Mouse (Mus musculus) kidney, adult 2 months (tissue): ENCODE results near the gene Kif27. TPM values are rescaled to one million over a fixed set of nuclear protein-coding genes. Genes with fewer than 3 reads are reported as not detected.
"Not testable (repeated sequence)": the region's sequence is repeated elsewhere in the genome, so short reads cannot be mapped to it uniquely, and the experiment has no call there.

Source experiments
- DNase-seq: peaks from one replicate; pipeline ENCODE4 v3.0.0; 2021
- H3K27ac ChIP-seq: fragments of 200-500 bp; 2 replicates; pipeline ENCODE4 v1.5.1; 2012; ENCODE audit warnings: low read depth, low read length, control low read depth, inconsistent platforms; ENCODE audit not compliant: insufficient read depth
- H3K27me3 ChIP-seq: fragments of 200-500 bp; replicated peaks from 2 replicates; pipeline ENCODE4 v1.6.1; 2012; ENCODE audit warnings: mild to moderate bottlenecking, moderate library complexity, low read length, inconsistent platforms; ENCODE audit not compliant: control insufficient read depth, insufficient read depth
- H3K36me3 ChIP-seq: fragments of 200-500 bp; 2 replicates; pipeline ENCODE4 v1.6.1; 2012; ENCODE audit warnings: mild to moderate bottlenecking, moderate library complexity, low read length, inconsistent platforms; ENCODE audit not compliant: control insufficient read depth, insufficient read depth
- H3K4me1 ChIP-seq: fragments of 200-500 bp; 2 replicates; pipeline ENCODE4 v1.6.1; 2011; ENCODE audit warnings: low read length; ENCODE audit not compliant: control insufficient read depth, insufficient read depth
- H3K4me3 ChIP-seq: fragments of 200-500 bp; 2 replicates; pipeline ENCODE4 v1.5.1; 2011; ENCODE audit warnings: mild to moderate bottlenecking, low read depth, low read length, control low read depth; ENCODE audit not compliant: insufficient read depth
- CTCF ChIP-seq: fragments of 200-500 bp; conservative IDR thresholded peaks from 2 replicates; pipeline ENCODE4 v1.5.1; 2011; ENCODE audit warnings: low read depth, mild to moderate bottlenecking, control low read depth, low read length, moderate library complexity, mixed read lengths; ENCODE audit not compliant: insufficient read depth, insufficient read length
- POLR2A ChIP-seq: fragments of 200-500 bp; IDR thresholded peaks from one replicate; pipeline ENCODE4 v1.6.1; 2011; ENCODE audit warnings: low read depth, low read length, control low read depth
- WGBS: fragments of 180-500 bp; shearing (Covaris S2); methylation state at CpG from one replicate; pipeline ENCODE4 v1.1.7; 2018; 5-methylcytosine and 5-hydroxymethylcytosine counted together
- polyA plus RNA-seq: library from polyadenylated mRNA; depleted of rRNA; stranded (reverse); fragments of >200 nt; gene quantifications from 2 replicates; pipeline ENCODE4 v1.2.3, GENCODE M21; 2012; rRNA removed

Gene Kif27
- 0.22 and 0.31 TPM in 2 replicates for polyA plus RNA-seq

DNA sequence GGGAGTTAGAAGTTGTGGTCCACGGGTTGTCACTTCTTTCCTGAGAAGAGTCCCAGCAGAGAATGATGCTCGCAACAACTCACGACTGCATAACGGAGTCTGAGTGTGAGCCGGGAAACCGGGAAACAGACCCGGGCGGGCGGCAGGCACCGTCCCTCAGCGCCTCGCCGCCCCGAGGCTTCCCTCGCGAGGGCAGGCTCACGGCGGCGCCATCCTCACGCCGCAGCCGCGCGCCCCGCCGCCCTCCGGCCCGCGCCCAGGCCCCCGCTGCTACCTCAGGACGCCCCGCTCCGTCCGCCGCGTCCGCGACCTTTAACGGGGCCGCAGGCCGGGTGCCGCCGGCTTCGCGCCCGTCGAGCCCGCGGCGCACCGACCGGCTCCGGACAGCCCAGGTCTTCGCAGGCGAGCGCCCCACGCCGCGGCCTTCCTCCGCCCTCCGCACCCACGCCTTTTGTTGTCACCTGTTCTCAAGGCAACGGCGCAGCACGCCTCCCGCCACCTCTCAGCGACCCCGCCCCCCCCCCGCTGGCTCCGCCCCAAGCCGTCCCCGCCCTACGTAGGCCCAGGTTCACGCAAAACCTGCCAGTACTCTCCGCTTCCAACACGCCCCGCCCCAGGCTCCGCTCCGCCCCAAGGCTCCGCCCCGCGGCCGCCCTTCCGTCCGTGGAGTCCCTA lies at the start of gene Kif27:
Gene Kif27, minus strand, starts transcription at position 494 of the 675 bp plus-strand sequence.
- no peak for TF ChIP-seq CTCF
- no peak for TF ChIP-seq POLR2A
- H3K36me3 ChIP-seq = no peaks in the 10 kb centered on the region
- H3K27me3 ChIP-seq = no peaks in the 10 kb centered on the region
- WGBS = 2% methylated on average over 81 of the region's 85 CpGs
- peak within 1 kb of the TSS; percentile 21; the same call in 1 of the 2 replicates for H3K27ac ChIP-seq
- DNase-seq = peak; percentile 93
- peak within 1 kb of the TSS; percentile 49 for H3K4me3 ChIP-seq
- 0 out of 2 replicates have a peak, but pooled peaks cover 2% of the 10 kb centered on the region for H3K4me1 ChIP-seq

DNA sequence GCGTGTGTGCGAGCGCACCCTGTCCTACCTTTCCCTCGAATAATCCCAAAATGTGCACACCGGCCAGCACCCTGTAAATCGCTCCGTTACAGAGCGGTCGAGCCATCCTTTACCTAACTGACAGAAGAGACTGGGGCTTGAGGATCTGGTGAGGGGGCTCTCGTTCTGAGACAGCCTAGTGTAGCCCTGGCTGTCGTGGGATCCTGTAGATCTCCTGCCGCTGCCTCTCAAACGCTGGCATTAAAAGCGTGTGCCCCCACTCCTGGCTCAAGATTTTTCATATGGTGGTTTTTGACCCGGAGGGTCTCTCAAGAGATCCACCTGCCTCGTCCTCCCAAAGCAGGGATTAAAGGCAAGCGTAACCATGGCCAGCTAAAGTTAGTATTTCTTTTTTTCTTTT lies 44.3 kb upstream of the Kif27 start, which contains the start of gene Hnrnpk:
Gene Hnrnpk, minus strand, starts transcription at position 101 of the 400 bp plus-strand sequence.
- 5% methylated on average over 17 of the region's 17 CpGs for WGBS
- Histone ChIP-seq H3K27ac (peak within 1 kb of the TSS; percentile 99), H3K4me3 (peak within 1 kb of the TSS; percentile 73)
- DNase-seq, H3K4me1 ChIP-seq, H3K36me3 ChIP-seq, H3K27me3 ChIP-seq: not testable (repeated sequence)

DNA sequence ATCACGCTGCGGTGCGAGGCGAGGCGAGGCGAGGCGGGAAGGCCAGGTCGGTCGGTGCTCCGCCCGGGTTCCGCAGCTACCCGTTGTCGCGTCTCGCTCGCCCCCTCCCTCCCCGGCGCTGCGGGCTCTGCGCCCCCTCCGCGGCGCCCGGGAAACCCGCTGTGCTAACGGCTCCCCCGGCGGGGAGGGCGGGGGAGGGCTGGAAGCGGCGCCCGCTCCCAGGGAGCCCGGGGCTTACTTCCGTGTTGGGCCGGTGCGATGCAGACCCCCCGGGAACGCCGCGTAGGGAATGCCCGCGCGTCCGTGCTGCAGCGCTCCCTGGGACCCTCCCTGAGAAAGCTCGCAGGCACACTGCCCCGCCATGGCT lies 43.8 kb upstream of the Kif27 start:
- Histone ChIP-seq H3K27ac (peak overlapping the region; percentile 87), H3K4me3 (peak overlapping the region; percentile 73), H3K36me3 (peaks cover 3% of the 10 kb centered on the region; the same call in 1 of the 2 replicates), H3K4me1 (no peaks in the 10 kb centered on the region; the same call in 1 of the 2 replicates), H3K27me3 (no peaks in the 10 kb centered on the region)
- under 1% methylated on average over 42 of the region's 48 CpGs for WGBS
- DNase-seq = no peak
- no peak for TF ChIP-seq CTCF
- no peak for TF ChIP-seq POLR2A

DNA sequence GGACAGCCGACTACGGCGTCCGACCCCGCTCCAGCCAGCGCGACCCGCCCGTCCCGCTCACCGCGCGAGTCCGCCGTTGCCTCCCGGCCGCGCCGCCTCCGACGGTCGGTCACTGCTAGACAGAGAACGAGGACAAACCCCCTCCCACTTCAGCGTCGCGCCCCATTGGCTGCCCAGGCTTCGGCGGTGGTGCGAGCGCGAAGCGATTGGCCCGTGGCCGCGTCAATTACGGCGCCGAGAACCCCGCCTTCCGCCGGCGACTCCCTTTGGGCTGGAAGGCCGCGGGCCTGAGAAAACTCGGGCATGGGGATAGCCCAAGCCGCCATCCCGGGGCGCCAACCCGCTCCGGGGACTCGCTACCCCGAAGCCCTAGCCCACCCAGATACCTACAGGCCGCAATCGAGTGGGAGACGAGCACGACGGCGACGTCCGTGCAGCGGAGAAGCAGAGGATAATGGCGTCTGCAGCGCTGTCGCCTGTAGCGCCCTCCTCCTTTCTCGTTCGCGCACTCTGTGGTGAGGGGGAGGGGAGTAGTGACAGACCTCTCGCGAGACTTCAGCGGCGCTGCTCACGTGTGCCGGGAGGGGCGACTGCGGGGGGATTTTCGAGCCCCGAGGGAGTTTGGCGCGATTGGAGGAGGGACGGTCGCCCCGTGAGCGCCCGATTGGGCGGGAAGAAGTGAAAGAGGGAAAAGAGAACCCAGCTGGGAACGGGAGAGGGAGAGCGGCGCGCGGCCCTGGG lies 43.3 kb upstream of the Kif27 start, which contains the start of gene Rmi1:
Gene Rmi1, plus strand, starts transcription at position 246 of the 741 bp plus-strand sequence.
- H3K4me3 ChIP-seq = peak within 1 kb of the TSS; percentile 73
- H3K36me3 ChIP-seq = peaks cover 3% of the 10 kb centered on the region
- peak within 1 kb of the TSS; percentile 99 for H3K27ac ChIP-seq
- TF ChIP-seq POLR2A = peak; percentile 98
- no peak for TF ChIP-seq CTCF
- no peaks in the 10 kb centered on the region; the same call in 1 of the 2 replicates for H3K4me1 ChIP-seq
- under 1% methylated on average over 91 of the region's 91 CpGs for WGBS
- H3K27me3 ChIP-seq = no peaks in the 10 kb centered on the region
- DNase-seq = peak; percentile 98

DNA sequence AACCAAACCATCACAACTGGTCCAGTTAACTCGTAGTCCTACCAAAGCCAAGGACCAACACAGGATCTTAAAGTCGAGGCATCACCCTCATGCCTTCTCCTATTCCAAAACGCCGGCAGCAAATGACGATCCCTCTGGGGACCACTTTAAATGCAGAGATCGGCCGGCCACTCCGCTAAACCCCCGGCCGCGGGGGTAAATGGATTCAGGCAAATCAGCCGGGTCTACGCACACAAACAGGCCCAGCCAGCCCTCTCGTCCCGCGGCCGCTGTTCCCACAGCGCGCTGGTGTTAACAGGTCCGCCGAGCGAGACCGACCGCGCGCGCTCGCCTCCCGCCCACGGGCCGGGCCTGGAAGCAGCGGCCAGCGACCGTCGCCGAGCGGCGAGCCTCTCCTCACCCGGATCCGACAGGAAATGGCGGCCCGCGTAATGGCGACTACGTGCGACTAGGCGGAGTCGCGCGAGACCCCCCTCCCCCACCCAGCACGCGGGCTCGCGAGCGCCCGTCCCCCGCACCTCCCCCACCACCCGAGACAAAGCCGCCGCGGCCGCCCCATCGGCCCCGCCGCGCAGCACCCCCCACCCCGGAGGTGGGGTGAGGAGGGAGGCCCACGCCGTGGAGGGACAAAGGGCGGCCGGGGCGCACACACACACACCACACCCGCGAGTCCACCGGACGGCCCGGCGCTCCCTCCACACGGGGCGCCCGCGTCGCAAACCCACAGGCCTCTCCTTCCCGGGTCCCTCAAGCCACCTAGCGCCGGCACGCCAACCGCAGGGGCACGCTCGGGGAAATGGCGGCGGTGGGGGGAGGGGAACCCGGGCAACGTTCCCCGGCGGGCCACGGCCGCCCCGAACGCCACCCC lies 42.4 kb upstream of the Kif27 start:
- H3K27ac ChIP-seq = peak overlapping the region; percentile 99
- H3K36me3 ChIP-seq = peaks cover 3% of the 10 kb centered on the region
- WGBS = under 1% methylated on average over 90 of the region's 100 CpGs
- H3K4me3 ChIP-seq = peak overlapping the region; percentile 73
- TF ChIP-seq CTCF (no peak), POLR2A (no peak)
- H3K4me1 ChIP-seq = no peaks in the 10 kb centered on the region; the same call in 1 of the 2 replicates
- DNase-seq = peak; percentile 82
- H3K27me3 ChIP-seq = no peaks in the 10 kb centered on the region

DNA sequence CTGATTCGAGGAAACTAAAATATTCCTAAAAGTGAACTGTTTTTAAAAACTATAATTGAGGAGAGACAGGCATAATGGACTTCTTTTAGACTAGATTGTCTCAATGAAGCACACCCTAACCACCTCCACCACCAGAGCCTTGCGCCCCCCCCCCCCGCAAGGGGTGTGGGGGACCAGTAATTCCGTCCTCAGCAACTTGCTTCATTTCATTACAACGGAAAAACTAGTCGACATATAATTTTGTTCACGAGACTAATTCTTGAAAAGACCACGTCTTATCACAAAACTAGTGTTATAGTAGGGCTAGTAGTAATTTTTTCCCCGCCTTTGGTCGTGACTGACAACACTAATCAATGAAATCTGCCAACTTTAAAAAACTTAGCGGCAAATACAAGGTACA lies 41.7 kb upstream of the Kif27 start:
- TF ChIP-seq CTCF (no peak), POLR2A (no peak)
- no peak for DNase-seq
- Histone ChIP-seq H3K4me3 (peak overlapping the region; percentile 73), H3K36me3 (peaks cover 8% of the 10 kb centered on the region), H3K27me3 (no peaks in the 10 kb centered on the region), H3K4me1 (no peaks in the 10 kb centered on the region; the same call in 1 of the 2 replicates), H3K27ac (no peak overlapping the region)
- under 1% methylated on average over 11 of the region's 11 CpGs for WGBS
